Mouse (Mus musculus): ENCODE measurements at regions not wholly inside any gene's neighbourhood (a gene's known extent, or its start where the extent isn't known, plus 50 kb on each side); places are given as distances from the start of the nearest gene placed in this dataset.

GRCm38 (mm10) chr8:24383963-24384435 is 341.7 kb downstream of the Adam3 start:
- no peak for TF ChIP-seq CTCF (IDR thresholded peaks at IDR 0.05)
- TF ChIP-seq EP300 (IDR thresholded peaks at IDR 0.05), result no peak
